Mouse (Mus musculus): ENCODE results near the gene Fam163b.

GRCm38 (mm10) chr2:27075485-27075884, 66.8 kb downstream of the Fam163b start:
- TF ChIP-seq POLR2A (IDR thresholded peaks at IDR 0.05; ENCODE audit: insufficient read depth, low read depth, low read length) (no peak), EP300 (IDR thresholded peaks at IDR 0.05; ENCODE audit: insufficient read depth, low read depth, low read length) (0 out of 2 replicates have a peak, but pooled peaks have one; percentile 48), CTCF (IDR thresholded peaks at IDR 0.05) (peak; percentile 86)

Data from heart, adult 2 months (tissue).